Mouse (Mus musculus) C2C12 (cell line): ENCODE results near the gene Ppa2. TPM values are rescaled to one million over a fixed set of nuclear protein-coding genes. Genes with fewer than 3 reads are reported as not detected.

Experiments used
- H3K27me3 ChIP-seq: one replicate; pipeline ENCODE4 v1.6.1; 2011; ENCODE audit not compliant: control insufficient read depth, insufficient read depth, insufficient read length
- H3K36me3 ChIP-seq: one replicate; pipeline ENCODE4 v1.6.1; 2011; ENCODE audit not compliant: control insufficient read depth, insufficient read depth
- H3K4me3 ChIP-seq: one replicate; pipeline ENCODE4 v1.5.1; 2011; ENCODE audit warnings: mild to moderate bottlenecking, control low read depth; ENCODE audit not compliant: poor library complexity, insufficient read depth, severe bottlenecking
- H3K79me2 ChIP-seq: one replicate; pipeline ENCODE4 v1.6.1; 2011; ENCODE audit not compliant: control insufficient read depth, insufficient read depth
- H3K79me3 ChIP-seq: one replicate; pipeline ENCODE4 v1.6.1; 2011; ENCODE audit warnings: low read depth, control low read depth
- H3ac ChIP-seq: one replicate; pipeline ENCODE3; 2011; ENCODE audit warnings: low read depth; ENCODE audit not compliant: control insufficient read depth, insufficient read length
- CEBPB ChIP-seq: IDR thresholded peaks from one replicate; pipeline ENCODE4 v1.6.1; 2011; ENCODE audit warnings: low read depth, mild to moderate bottlenecking, control low read depth, moderate library complexity
- CTCF ChIP-seq: IDR thresholded peaks from one replicate; pipeline ENCODE4 v1.5.1; 2011; ENCODE audit not compliant: control insufficient read depth, insufficient read depth, insufficient read length
- FOSL1 ChIP-seq: IDR thresholded peaks from one replicate; pipeline ENCODE4 v1.8.0; 2011; ENCODE audit warnings: mild to moderate bottlenecking, low read length; ENCODE audit not compliant: poor library complexity, insufficient read depth, severe bottlenecking
- MAX ChIP-seq: IDR thresholded peaks from one replicate; pipeline ENCODE4 v1.6.1; 2011; ENCODE audit warnings: mild to moderate bottlenecking, control low read depth
- MYOD1 ChIP-seq: IDR thresholded peaks from one replicate; pipeline ENCODE4 v1.6.1; 2011; ENCODE audit warnings: low read depth; ENCODE audit not compliant: control insufficient read depth, insufficient read length
- MYOG ChIP-seq: IDR thresholded peaks from one replicate; pipeline ENCODE4 v1.6.1; 2011; ENCODE audit not compliant: control insufficient read depth, insufficient read length; ENCODE audit errors: extremely low read depth
- USF1 ChIP-seq: IDR thresholded peaks from one replicate; pipeline ENCODE4 v1.6.1; 2011; ENCODE audit warnings: low read depth, mild to moderate bottlenecking, control low read depth, moderate library complexity
- polyA plus RNA-seq: library from polyadenylated mRNA; unstranded; fragments of >200 nt; fragmentation: generic; extraction: Trizol; gene quantifications from one replicate; pipeline ENCODE4 v1.2.1, GENCODE M21; 2012; ENCODE audit warnings: missing spikeins

Ppa2 gene
- polyA plus RNA-seq, 1 experiment: 41.2 TPM

- Histone ChIP-seq H3ac (no peak overlapping the region), H3K4me3 (no peak overlapping the region), H3K79me2 (no peaks in the 10 kb centered on the region), H3K79me3 (no peaks in the 10 kb centered on the region), H3K27me3 (no peaks in the 10 kb centered on the region), H3K36me3 (peaks cover 12% of the 10 kb centered on the region)
- TF ChIP-seq CTCF: no peak
Measured at GRCm38 (mm10) chr3:133331184-133331866, 21.4 kb downstream of the Ppa2 start.

- no peak overlapping the region for H3K4me3 ChIP-seq
- H3K79me3 ChIP-seq: no peaks in the 10 kb centered on the region
- peaks cover 12% of the 10 kb centered on the region for H3K36me3 ChIP-seq
- H3K79me2 ChIP-seq: no peaks in the 10 kb centered on the region
- no peak overlapping the region for H3ac ChIP-seq
- TF ChIP-seq MYOD1: no peak
- no peak for TF ChIP-seq FOSL1
- no peak for TF ChIP-seq MAX
- no peak for TF ChIP-seq CTCF
- TF ChIP-seq MYOG: no peak
- no peak for TF ChIP-seq USF1
- TF ChIP-seq CEBPB: no peak
- H3K27me3 ChIP-seq: no peaks in the 10 kb centered on the region
Measured at GRCm38 (mm10) chr3:133332280-133332679, 22.4 kb downstream of the Ppa2 start.

- no peak overlapping the region for H3ac ChIP-seq
- no peak for TF ChIP-seq CEBPB
- no peaks in the 10 kb centered on the region for H3K27me3 ChIP-seq
- no peaks in the 10 kb centered on the region for H3K79me2 ChIP-seq
- H3K4me3 ChIP-seq: no peak overlapping the region
- H3K79me3 ChIP-seq: no peaks in the 10 kb centered on the region
- H3K36me3 ChIP-seq: peaks cover 12% of the 10 kb centered on the region
Measured at GRCm38 (mm10) chr3:133333267-133334170, 23.6 kb downstream of the Ppa2 start.

- H3K27me3 ChIP-seq: no peaks in the 10 kb centered on the region
- no peaks in the 10 kb centered on the region for H3K79me3 ChIP-seq
- no peaks in the 10 kb centered on the region for H3K79me2 ChIP-seq
- H3K4me3 ChIP-seq: no peak overlapping the region
- no peak overlapping the region for H3ac ChIP-seq
- TF ChIP-seq MYOG (no peak), MYOD1 (no peak), CTCF (no peak), FOSL1 (no peak), USF1 (no peak), MAX (no peak), CEBPB (no peak)
- H3K36me3 ChIP-seq: peaks cover 15% of the 10 kb centered on the region
Measured at GRCm38 (mm10) chr3:133334691-133335090, 24.8 kb downstream of the Ppa2 start.

- no peaks in the 10 kb centered on the region for H3K79me2 ChIP-seq
- H3K4me3 ChIP-seq: no peak overlapping the region
- TF ChIP-seq MAX: no peak
- TF ChIP-seq CTCF: no peak
- TF ChIP-seq MYOD1: no peak
- no peak for TF ChIP-seq FOSL1
Measured at GRCm38 (mm10) chr3:133335166-133335565, 25.3 kb downstream of the Ppa2 start.

GRCm38 (mm10) chr3:133336400-133336799, 26.5 kb downstream of the Ppa2 start:
- H3K4me3 ChIP-seq: no peak overlapping the region
- no peaks in the 10 kb centered on the region for H3K79me3 ChIP-seq
- H3K27me3 ChIP-seq: no peaks in the 10 kb centered on the region
- no peak overlapping the region for H3ac ChIP-seq
- no peak for TF ChIP-seq CEBPB
- TF ChIP-seq MYOG: no peak
- no peak for TF ChIP-seq MYOD1
- no peak for TF ChIP-seq MAX
- TF ChIP-seq USF1: no peak
- TF ChIP-seq FOSL1: no peak
- TF ChIP-seq CTCF: no peak
- no peaks in the 10 kb centered on the region for H3K79me2 ChIP-seq
- peaks cover 3% of the 10 kb centered on the region for H3K36me3 ChIP-seq

More at GRCm38 (mm10) chr3:133335166-133335565, 25.3 kb downstream of the Ppa2 start:
- Histone ChIP-seq H3K27me3 (no peaks in the 10 kb centered on the region), H3ac (no peak overlapping the region), H3K36me3 (peaks cover 13% of the 10 kb centered on the region), H3K79me3 (no peaks in the 10 kb centered on the region)
